Mouse (Mus musculus) cortical plate, adult 2 months (tissue): ENCODE data around the gene Gria3.

ENCODE experiments used
- CTCF ChIP-seq: fragments of 200-500 bp; IDR thresholded peaks from 2 replicates; pipeline ENCODE4 v1.5.1; 2011; ENCODE audit warnings: mild to moderate bottlenecking, control low read depth, low read length; ENCODE audit not compliant: insufficient read depth; ENCODE audit errors: extremely low read depth
- POLR2A ChIP-seq: fragments of 200-500 bp; IDR thresholded peaks from 2 replicates; pipeline ENCODE4 v1.6.1; 2011; ENCODE audit warnings: mild to moderate bottlenecking, low read length, control low read depth; ENCODE audit not compliant: insufficient read depth; ENCODE audit errors: extremely low read depth

GRCm38 (mm10) chrX:41406288-41406687, 5.6 kb downstream of the Gria3 start:
- TF ChIP-seq CTCF (no peak), POLR2A (no peak)
